Mouse (Mus musculus) activated CD4-positive, CD25-positive, alpha-beta regulatory T cell (primary cell): ENCODE measurements around the gene Efhc1. TPM values are rescaled to one million over a fixed set of nuclear protein-coding genes. Genes with fewer than 3 reads are reported as not detected.

Source experiments
- polyA plus RNA-seq, 2 experiments: library from polyadenylated mRNA; unstranded; fragments of 100-300 nt; shearing (Covaris generic); gene quantifications; one replicate each; pipeline ENCODE4 v1.2.1; 2017

Efhc1 gene
- under 1 TPM; 0.18 to 0.36 TPM for polyA plus RNA-seq

DNA sequence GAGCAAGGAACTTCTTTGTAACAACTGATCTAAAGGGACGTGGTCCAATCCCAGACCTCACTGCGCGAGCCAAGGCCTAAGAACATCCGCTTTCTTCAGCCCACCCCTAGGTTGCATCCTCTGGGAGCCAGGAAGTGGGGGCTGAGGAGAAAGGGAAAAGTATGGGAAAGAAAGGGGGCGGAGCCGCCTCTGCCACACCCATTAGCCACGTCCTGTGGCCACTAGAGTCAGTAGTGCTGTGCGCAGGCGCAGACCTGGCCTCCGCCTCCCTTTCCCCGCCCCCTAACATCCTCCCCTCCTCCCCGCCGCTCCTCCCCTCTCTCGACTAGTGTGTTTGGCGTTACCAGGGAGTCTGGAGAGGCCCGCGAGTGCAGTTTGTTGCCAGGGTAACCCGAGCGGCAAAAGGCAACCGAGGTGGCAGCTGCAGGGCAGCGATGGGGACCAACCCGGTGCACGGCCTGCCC lies at the start of gene Efhc1:
Gene Efhc1, plus strand, starts transcription at position 327 of the 464 bp plus-strand sequence.

Other genes starting within 250 kb of the Efhc1 start
- gene Il17a, start 220.7 kb upstream of the Efhc1 start, polyA plus RNA-seq = under 1 TPM in 1 of 2 experiments, not detected in 1; 0.29 TPM
- gene Il17f, start 161.0 kb upstream of the Efhc1 start, polyA plus RNA-seq = 1 to 10 TPM in 1 of 2 experiments, not detected in 1; 1.0 TPM
- 10 to 100 TPM; 67.7 to 80.0 TPM for gene Mcm3, start 131.3 kb upstream of the Efhc1 start, polyA plus RNA-seq
- gene Paqr8, start 61.0 kb upstream of the Efhc1 start, polyA plus RNA-seq = 10 to 100 TPM in 1 of 2 experiments, 1 to 10 TPM in 1; 2.6 to 10.3 TPM
- 1 to 10 TPM; 5.0 to 5.1 TPM for gene Tram2, start 127.6 kb downstream of the Efhc1 start, polyA plus RNA-seq